Mouse (Mus musculus) forebrain, embryonic 10.5 days (tissue): Measurements from ENCODE around the gene Gm42791. TPM values are rescaled to one million over a fixed set of nuclear protein-coding genes. Genes with fewer than 3 reads are reported as not detected.

Experiments used
- DNase-seq: peaks from one replicate; pipeline ENCODE4 v3.0.0-alpha.2; 2017; ENCODE audit warnings: low spot score; ENCODE audit errors: extremely low spot score
- H3K27ac ChIP-seq: fragments of 300-500 bp; sonication (generic); 2 replicates; pipeline ENCODE4 v1.5.1; 2016; ENCODE audit warnings: mild to moderate bottlenecking
- H3K27me3 ChIP-seq: fragments of 300-500 bp; sonication (generic); 2 replicates; pipeline ENCODE4 v1.6.1; 2016; ENCODE audit warnings: mild to moderate bottlenecking; ENCODE audit not compliant: poor library complexity, severe bottlenecking
- H3K36me3 ChIP-seq: fragments of 300-500 bp; sonication (generic); replicated peaks from 2 replicates; pipeline ENCODE4 v1.6.1; 2016; ENCODE audit warnings: mild to moderate bottlenecking, moderate library complexity
- H3K4me1 ChIP-seq: fragments of 300-500 bp; sonication (generic); 2 replicates; pipeline ENCODE4 v1.6.1; 2016
- H3K4me3 ChIP-seq: fragments of 300-500 bp; sonication (generic); 2 replicates; pipeline ENCODE4 v1.5.1; 2016; ENCODE audit warnings: mild to moderate bottlenecking, moderate library complexity
- H3K9me3 ChIP-seq: fragments of 300-500 bp; sonication (generic); 2 replicates; pipeline ENCODE4 v1.6.1; 2016; ENCODE audit warnings: mild to moderate bottlenecking, moderate library complexity
- WGBS: fragments of 180-500 bp; shearing (Covaris S2); methylation state at CpG from one replicate; pipeline ENCODE4 v1.1.7; 2016; 5-methylcytosine and 5-hydroxymethylcytosine counted together
- polyA plus RNA-seq: library from polyadenylated mRNA; unstranded; fragments of >200 nt; fragmentation: Nextera tagmentation; extraction: Ambion mirVana; gene quantifications from 2 replicates; pipeline ENCODE4 v1.2.1, GENCODE M21; 2016

Gene Gm42791
- polyA plus RNA-seq, 1 experiment from 2014 or later, result 1.2 TPM

DNA sequence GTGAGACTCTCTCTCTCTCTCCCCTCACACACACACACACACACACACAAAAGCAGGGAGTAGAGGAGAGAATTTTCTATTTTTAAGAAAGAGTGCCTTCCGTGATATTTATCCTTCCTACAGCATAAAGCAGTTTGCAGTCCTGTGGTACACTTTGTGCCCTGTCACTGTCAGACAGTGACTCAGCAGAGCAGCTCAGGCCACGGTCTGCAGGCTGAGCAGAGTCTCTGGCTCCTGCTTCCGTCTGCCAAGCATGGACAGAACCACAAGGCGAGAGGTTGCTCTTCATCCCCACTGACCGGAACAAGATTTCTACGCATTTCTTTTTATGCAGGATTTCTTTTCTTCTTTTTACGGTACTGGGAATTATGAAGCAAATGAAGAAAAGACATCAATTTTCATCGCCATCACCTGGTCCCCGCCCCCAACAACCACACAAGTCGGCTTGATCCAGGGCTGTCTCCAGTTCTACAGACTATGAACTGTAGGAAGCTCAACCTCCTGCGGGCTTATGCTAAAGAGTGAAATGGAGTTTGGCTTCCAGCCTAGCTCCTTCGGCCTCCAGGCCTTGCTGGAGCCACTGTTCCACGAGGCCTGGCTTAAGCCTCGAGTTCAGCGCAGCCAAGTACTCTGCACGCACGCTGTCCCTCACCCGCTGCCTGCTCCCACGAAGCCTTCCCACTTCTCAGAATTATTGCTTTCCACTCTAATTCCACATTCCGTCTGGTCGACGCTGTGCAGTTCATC lies 40.5 kb downstream of the Gm42791 start:
- no peak overlapping the region for H3K27ac ChIP-seq
- no peaks in the 10 kb centered on the region for H3K36me3 ChIP-seq
- H3K9me3 ChIP-seq, result no peaks in the 10 kb centered on the region; the same call in 1 of the 2 replicates
- WGBS, result 86% methylated on average over 22 of the region's 22 CpGs
- no peak overlapping the region for H3K4me3 ChIP-seq
- peaks cover 13% of the 10 kb centered on the region; the same call in 1 of the 2 replicates for H3K27me3 ChIP-seq
- no peak for DNase-seq
- H3K4me1 ChIP-seq, result peaks cover 22% of the 10 kb centered on the region

GRCm38 (mm10) chr5:148953098-148953497 lies 41.8 kb downstream of the Gm42791 start:
- Histone ChIP-seq H3K9me3 (no peaks in the 10 kb centered on the region; the same call in 1 of the 2 replicates), H3K4me1 (peaks cover 11% of the 10 kb centered on the region; the same call in 1 of the 2 replicates), H3K27me3 (no peaks in the 10 kb centered on the region), H3K36me3 (no peaks in the 10 kb centered on the region), H3K27ac (no peak overlapping the region), H3K4me3 (no peak overlapping the region)
- 88% methylated on average over 5 of the region's 5 CpGs for WGBS
- DNase-seq, result no peak

DNA sequence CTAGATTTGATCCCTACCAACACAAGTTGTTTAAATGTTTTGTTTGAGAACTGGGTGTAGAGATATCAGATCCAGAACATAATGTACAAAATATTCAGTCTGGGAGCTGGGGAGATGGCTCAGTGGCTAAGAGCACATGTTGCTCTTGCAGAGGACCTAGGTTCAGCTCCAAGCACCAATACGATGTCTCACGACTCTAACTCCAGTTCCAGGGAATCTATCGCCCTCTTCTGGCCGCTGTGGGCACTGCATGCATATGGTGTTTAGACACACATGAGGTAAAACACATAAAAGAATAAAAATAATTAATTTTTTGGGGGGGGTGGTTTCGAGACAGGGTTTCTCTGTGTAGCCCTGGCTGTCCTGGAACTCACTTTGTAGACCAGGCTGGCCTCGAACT lies 42.5 kb downstream of the Gm42791 start:
- H3K27me3 ChIP-seq, result no peaks in the 10 kb centered on the region
- H3K9me3 ChIP-seq, result no peaks in the 10 kb centered on the region; the same call in 1 of the 2 replicates
- 53% methylated on average over 6 of the region's 6 CpGs for WGBS
- H3K27ac ChIP-seq, result no peak overlapping the region
- no peak for DNase-seq
- no peak overlapping the region for H3K4me3 ChIP-seq
- peaks cover 11% of the 10 kb centered on the region; the same call in 1 of the 2 replicates for H3K4me1 ChIP-seq
- no peaks in the 10 kb centered on the region for H3K36me3 ChIP-seq

DNA sequence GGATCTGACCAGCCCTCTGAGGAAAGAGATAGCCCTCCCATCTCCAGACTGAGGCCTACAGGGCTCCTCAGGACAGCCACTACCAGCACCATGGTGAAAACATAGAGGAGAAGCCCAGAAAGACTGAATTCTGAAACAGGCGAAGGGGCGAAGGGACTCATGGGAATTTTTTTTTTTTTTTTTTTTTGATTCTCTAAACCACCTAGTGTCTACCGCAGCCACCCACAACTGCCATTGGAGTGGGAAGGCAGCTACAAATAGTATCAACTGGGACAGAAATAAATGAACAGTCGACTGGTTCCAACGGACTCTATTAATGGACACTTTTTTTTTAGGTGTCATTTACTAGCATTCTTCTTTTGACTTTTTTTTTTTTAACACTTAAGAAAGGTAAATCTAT lies 43.6 kb downstream of the Gm42791 start:
- Histone ChIP-seq H3K27me3 (no peaks in the 10 kb centered on the region), H3K27ac (no peak overlapping the region), H3K4me1 (peaks cover 4% of the 10 kb centered on the region; the same call in 1 of the 2 replicates), H3K4me3 (no peak overlapping the region), H3K9me3 (no peaks in the 10 kb centered on the region; the same call in 1 of the 2 replicates), H3K36me3 (no peaks in the 10 kb centered on the region)
- 92% methylated on average over 5 of the region's 5 CpGs for WGBS
- DNase-seq, result no peak

DNA sequence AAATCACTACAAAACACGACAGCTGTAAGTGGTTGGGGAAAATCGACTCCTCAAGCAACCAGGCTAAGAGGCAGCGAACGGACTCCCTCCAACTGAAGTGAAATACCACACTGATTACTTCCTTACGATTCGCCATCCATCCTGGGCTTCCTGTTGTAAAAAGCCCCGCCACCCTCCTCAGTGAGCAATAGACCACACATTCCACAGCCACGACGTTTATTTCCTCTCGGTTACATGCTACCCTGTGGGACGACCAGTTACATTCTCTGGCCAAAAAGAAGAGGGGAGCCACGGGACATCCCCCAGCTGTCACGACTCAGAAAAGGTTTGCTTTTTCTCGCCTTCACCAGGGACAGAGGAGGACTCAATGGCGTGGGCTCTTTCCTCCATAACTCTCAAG lies 44.9 kb downstream of the Gm42791 start:
- Histone ChIP-seq H3K36me3 (no peaks in the 10 kb centered on the region), H3K27me3 (no peaks in the 10 kb centered on the region), H3K4me1 (peaks cover 4% of the 10 kb centered on the region; the same call in 1 of the 2 replicates), H3K4me3 (no peak overlapping the region), H3K9me3 (no peaks in the 10 kb centered on the region; the same call in 1 of the 2 replicates), H3K27ac (0 out of 2 replicates have a peak overlapping the region, but pooled peaks have one; percentile 48)
- no peak for DNase-seq
- whole genome bisulfite sequencing, result 72% methylated on average over 15 of the region's 15 CpGs

- no peaks in the 10 kb centered on the region for H3K36me3 ChIP-seq
- 80% methylated on average over 9 of the region's 9 CpGs for WGBS
- no peak overlapping the region for H3K4me3 ChIP-seq
- H3K27ac ChIP-seq, result no peak overlapping the region
- H3K4me1 ChIP-seq, result peaks cover 9% of the 10 kb centered on the region
- DNase-seq, result no peak
- no peaks in the 10 kb centered on the region for H3K27me3 ChIP-seq
- no peaks in the 10 kb centered on the region for H3K9me3 ChIP-seq
These were observed 46.4 kb downstream of the Gm42791 start for GRCm38 (mm10) chr5:148948577-148948976.

- WGBS, result 92% methylated on average over 3 of the region's 4 CpGs
- DNase-seq, result no peak
- no peaks in the 10 kb centered on the region for H3K36me3 ChIP-seq
- no peak overlapping the region for H3K4me3 ChIP-seq
- H3K4me1 ChIP-seq, result peaks cover 17% of the 10 kb centered on the region
- peaks cover 6% of the 10 kb centered on the region; the same call in 1 of the 2 replicates for H3K9me3 ChIP-seq
- H3K27me3 ChIP-seq, result no peaks in the 10 kb centered on the region
- no peak overlapping the region for H3K27ac ChIP-seq
These were observed 47.5 kb downstream of the Gm42791 start for GRCm38 (mm10) chr5:148947412-148947811.

- Histone ChIP-seq H3K36me3 (no peaks in the 10 kb centered on the region), H3K27ac (no peak overlapping the region), H3K4me3 (no peak overlapping the region), H3K9me3 (peaks cover 10% of the 10 kb centered on the region; the same call in 1 of the 2 replicates), H3K27me3 (no peaks in the 10 kb centered on the region), H3K4me1 (peaks cover 17% of the 10 kb centered on the region)
- 75% methylated on average over 5 of the region's 5 CpGs for WGBS
- no peak for DNase-seq
These were observed 48.2 kb downstream of the Gm42791 start for GRCm38 (mm10) chr5:148946787-148947186.

DNA sequence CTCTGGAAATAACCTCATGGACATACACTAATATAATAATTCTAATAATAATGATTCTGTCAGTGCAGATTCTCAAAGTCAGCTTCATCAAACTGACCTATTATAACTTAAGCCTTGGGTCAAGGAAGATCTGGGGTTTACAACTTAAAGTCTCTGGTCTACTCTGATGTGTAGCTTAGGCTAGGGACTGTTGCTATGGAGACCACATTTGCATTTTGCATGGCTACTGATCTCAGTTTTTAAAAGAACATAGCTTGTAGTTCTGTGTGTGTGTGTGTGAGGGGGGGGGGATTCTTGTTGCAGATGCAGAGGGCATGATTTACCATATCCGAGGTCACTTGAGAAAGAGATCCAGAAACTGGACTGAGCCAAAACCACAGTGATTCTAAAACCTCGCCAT lies 49.2 kb downstream of the Gm42791 start:
- 84% methylated on average over 2 of the region's 2 CpGs for WGBS
- DNase-seq, result no peak
- peaks cover 17% of the 10 kb centered on the region for H3K4me1 ChIP-seq

GRCm38 (mm10) chr5:148944024-148944423 lies 50.9 kb downstream of the Gm42791 start:
- H3K9me3 ChIP-seq, result peaks cover 10% of the 10 kb centered on the region; the same call in 1 of the 2 replicates
- WGBS, result 86% methylated on average over 8 of the region's 8 CpGs
- H3K36me3 ChIP-seq, result no peaks in the 10 kb centered on the region
- H3K4me1 ChIP-seq, result peaks cover 23% of the 10 kb centered on the region
- DNase-seq, result no peak
- H3K27me3 ChIP-seq, result no peaks in the 10 kb centered on the region
- no peak overlapping the region for H3K4me3 ChIP-seq
- H3K27ac ChIP-seq, result 0 out of 2 replicates have a peak overlapping the region, but pooled peaks have one; percentile 0

More for the DNA sequence above, 49.2 kb downstream of the Gm42791 start:
- Histone ChIP-seq H3K36me3 (no peaks in the 10 kb centered on the region), H3K4me3 (no peak overlapping the region), H3K9me3 (peaks cover 10% of the 10 kb centered on the region; the same call in 1 of the 2 replicates), H3K27ac (no peak overlapping the region), H3K27me3 (no peaks in the 10 kb centered on the region)

- H3K27ac ChIP-seq, result 0 out of 2 replicates have a peak overlapping the region, but pooled peaks have one; percentile 21
- 81% methylated on average over 10 of the region's 10 CpGs for WGBS
- DNase-seq, result no peak
These were observed 51.5 kb downstream of the Gm42791 start for GRCm38 (mm10) chr5:148943444-148943843.

DNA sequence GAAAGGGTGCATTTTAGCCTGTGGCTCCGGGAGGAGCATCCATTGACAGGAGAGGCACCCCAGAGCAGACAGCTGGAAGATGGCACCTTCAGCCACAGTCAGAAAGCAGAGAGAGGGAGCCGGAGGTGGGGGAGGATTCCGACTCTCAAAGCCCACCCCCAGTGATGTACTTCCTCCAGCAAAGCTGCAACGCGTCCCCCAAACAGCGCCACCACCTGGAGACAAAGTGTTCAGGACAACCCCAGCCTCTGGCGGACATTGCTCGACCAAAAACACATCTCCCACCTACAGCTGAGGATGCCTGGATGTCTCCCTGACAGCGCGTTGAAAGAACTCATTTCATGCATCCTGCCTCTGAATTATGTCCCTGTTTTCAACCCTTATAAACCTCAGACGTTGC lies 52.0 kb downstream of the Gm42791 start:
- H3K27me3 ChIP-seq, result no peaks in the 10 kb centered on the region
- no peak overlapping the region for H3K4me3 ChIP-seq
- 0 out of 2 replicates have a peak overlapping the region, but pooled peaks have one; percentile 21 for H3K27ac ChIP-seq
- WGBS, result 72% methylated on average over 11 of the region's 11 CpGs
- peaks cover 10% of the 10 kb centered on the region; the same call in 1 of the 2 replicates for H3K9me3 ChIP-seq
- no peak for DNase-seq
- peaks cover 23% of the 10 kb centered on the region for H3K4me1 ChIP-seq
- H3K36me3 ChIP-seq, result no peaks in the 10 kb centered on the region

More at GRCm38 (mm10) chr5:148943444-148943843, 51.5 kb downstream of the Gm42791 start:
- Histone ChIP-seq H3K36me3 (no peaks in the 10 kb centered on the region), H3K9me3 (peaks cover 10% of the 10 kb centered on the region; the same call in 1 of the 2 replicates), H3K27me3 (no peaks in the 10 kb centered on the region), H3K4me1 (peaks cover 23% of the 10 kb centered on the region), H3K4me3 (no peak overlapping the region)

DNA sequence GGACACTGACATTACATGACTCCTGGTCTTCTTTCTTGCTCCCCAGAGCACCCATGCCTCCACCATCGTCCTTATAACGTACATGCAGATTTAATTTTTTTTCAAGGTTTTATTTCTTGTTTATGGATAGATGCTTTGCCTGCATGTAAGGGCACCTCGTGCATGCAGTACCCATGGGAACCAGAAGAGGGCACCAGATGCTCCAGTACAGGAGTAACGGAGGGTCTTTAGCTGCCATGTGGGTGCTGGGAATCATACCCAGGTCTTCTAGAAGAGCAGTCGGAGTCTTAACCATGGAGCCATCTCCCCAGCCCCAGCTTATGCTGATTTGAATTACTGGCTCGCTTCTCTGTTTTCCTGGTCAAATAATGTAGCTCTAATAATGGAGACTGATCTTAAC lies 52.6 kb downstream of the Gm42791 start:
- WGBS, result 93% methylated on average over 6 of the region's 6 CpGs
- Histone ChIP-seq H3K4me3 (no peak overlapping the region), H3K4me1 (peaks cover 23% of the 10 kb centered on the region), H3K27ac (no peak overlapping the region), H3K27me3 (no peaks in the 10 kb centered on the region), H3K36me3 (no peaks in the 10 kb centered on the region), H3K9me3 (peaks cover 10% of the 10 kb centered on the region; the same call in 1 of the 2 replicates)
- DNase-seq, result no peak
